Mouse (Mus musculus): ENCODE measurements around the gene Snupn.

DNA sequence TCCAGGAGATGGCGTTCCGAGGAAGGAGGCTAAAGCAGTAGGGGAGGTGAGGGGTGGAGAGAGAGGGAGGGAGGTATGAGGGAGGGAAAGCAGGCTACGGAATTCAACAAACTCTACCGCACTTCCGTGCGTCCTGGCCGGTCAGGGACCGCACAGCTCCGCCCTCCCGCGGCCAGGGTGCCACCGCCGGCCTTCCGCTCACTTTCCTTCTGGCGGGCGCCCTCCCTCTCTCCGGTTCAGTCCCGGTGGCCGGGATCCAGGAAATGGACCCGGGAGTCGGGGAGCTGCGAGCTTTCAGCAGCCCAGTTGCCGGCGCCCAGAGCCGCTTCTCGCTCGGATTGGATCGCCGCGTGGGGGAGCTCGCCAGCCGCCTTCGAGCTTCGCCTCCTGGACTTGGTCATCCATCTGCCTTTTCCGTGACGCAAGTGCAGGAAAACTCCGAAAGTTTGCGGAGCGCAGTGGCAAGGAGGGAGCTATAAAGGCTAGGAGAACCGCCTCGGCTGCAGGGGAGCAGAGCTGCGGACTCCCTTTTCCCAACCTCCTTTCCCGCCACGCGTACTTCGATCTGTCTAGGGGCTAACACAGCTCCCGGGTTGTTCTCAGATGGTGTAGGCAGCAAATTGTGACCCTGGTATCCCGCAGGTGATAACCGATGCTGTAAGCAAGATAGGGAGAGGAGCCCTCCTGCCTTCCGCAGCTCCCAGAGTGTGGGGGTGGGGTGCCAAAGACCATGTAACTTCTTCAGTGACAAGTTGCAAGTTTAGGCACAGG lies 22.5 kb upstream of the Snupn start, which contains the start of gene Snx33:
- TF ChIP-seq TAL1 (IDR thresholded peaks at IDR 0.05; ENCODE audit: low read length), result no peak
- TF ChIP-seq GATA1 (IDR thresholded peaks at IDR 0.05; ENCODE audit: low read length), result no peak
